Mouse (Mus musculus) hindbrain, postnatal 0 days (tissue): ENCODE data around the gene Ptprcap. TPM values are rescaled to one million over a fixed set of nuclear protein-coding genes. Genes with fewer than 3 reads are reported as not detected.
A peak's percentile ranks its signal among the peaks of the same experiment; 100 is the strongest.

Experiments used
- ATAC-seq: fragments of 200-750 bp; cut with Nextera tagmentation; 2 replicates; pipeline ENCODE4 v1.8.0; 2017; ENCODE audit warnings: mild to moderate bottlenecking, moderate TSS enrichment, moderate library complexity
- DNase-seq: peaks from one replicate; pipeline ENCODE4 v3.0.0-alpha.2; 2015; ENCODE audit warnings: low spot score
- H3K27ac ChIP-seq: fragments of 300-500 bp; sonication (generic); 2 replicates; pipeline ENCODE4 v1.5.1; 2014; ENCODE audit warnings: mild to moderate bottlenecking
- H3K27me3 ChIP-seq: fragments of 300-500 bp; sonication (generic); 2 replicates; pipeline ENCODE4 v1.6.1; 2014; ENCODE audit warnings: low read length, mixed read lengths; ENCODE audit not compliant: insufficient read depth
- H3K36me3 ChIP-seq: fragments of 300-500 bp; sonication (generic); 2 replicates; pipeline ENCODE4 v1.6.1; 2014; ENCODE audit warnings: low read length, mixed read lengths; ENCODE audit not compliant: insufficient read depth
- H3K4me1 ChIP-seq: fragments of 300-500 bp; sonication (generic); 2 replicates; pipeline ENCODE4 v1.6.1; 2014; ENCODE audit warnings: antibody characterized with exemption, low read length, mixed read lengths; ENCODE audit not compliant: insufficient read depth
- H3K4me2 ChIP-seq: fragments of 300-500 bp; sonication (generic); 2 replicates; pipeline ENCODE4 v1.6.1; 2014; ENCODE audit warnings: low read depth, mild to moderate bottlenecking, low read length, moderate library complexity, mixed read lengths
- H3K4me3 ChIP-seq: fragments of 300-500 bp; sonication (generic); 2 replicates; pipeline ENCODE4 v1.5.1; 2014; ENCODE audit warnings: low read length
- H3K9ac ChIP-seq: fragments of 300-500 bp; sonication (generic); replicated peaks from 2 replicates; pipeline ENCODE4 v1.6.1; 2014; ENCODE audit warnings: mild to moderate bottlenecking, low read length, moderate library complexity, mixed read lengths
- H3K9me3 ChIP-seq: fragments of 300-500 bp; sonication (generic); 2 replicates; pipeline ENCODE4 v1.6.1; 2016; ENCODE audit warnings: low read length, mixed read lengths
- CTCF ChIP-seq: IDR thresholded peaks from 2 replicates; pipeline ENCODE4 v1.5.1; 2016; ENCODE audit warnings: antibody characterized with exemption, control low read depth, low read depth
- WGBS: fragments of 180-500 bp; shearing (Covaris S2); extraction: QIAGEN DNeasy Blood & Tissue Kit; methylation state at CpG from one replicate; pipeline ENCODE4 v1.1.7; 2014; 5-methylcytosine and 5-hydroxymethylcytosine counted together
- polyA plus RNA-seq: library from polyadenylated mRNA; unstranded; fragments of >200 nt; fragmentation: Nextera tagmentation; extraction: Ambion mirVana; gene quantifications from 2 replicates; pipeline ENCODE4 v1.2.1, GENCODE M21; 2015
- total RNA-seq: library from RNA; depleted of rRNA; stranded (reverse); fragments of >200 nt; gene quantifications from 2 replicates; pipeline ENCODE4 v1.2.3, GENCODE M21; 2014

Ptprcap gene
- total and polyA plus RNA-seq, 2 experiments from 2014 or later, result 0.44 to 1.0 TPM

- no peak overlapping the region for H3K9ac ChIP-seq
- no peaks in the 10 kb centered on the region for H3K9me3 ChIP-seq
- peak overlapping the region; percentile 45; the same call in 1 of the 2 replicates for H3K27ac ChIP-seq
- peaks cover 10% of the 10 kb centered on the region for H3K4me1 ChIP-seq
- TF ChIP-seq CTCF, result no peak
- H3K4me2 ChIP-seq, result no peak overlapping the region
- ATAC-seq, result 0 out of 2 replicates have a peak, but pooled peaks have one; percentile 4
- 54% methylated on average over 12 of the region's 12 CpGs for WGBS
- H3K4me3 ChIP-seq, result no peak overlapping the region
- peak; percentile 80 for DNase-seq
- no peaks in the 10 kb centered on the region for H3K27me3 ChIP-seq
- peaks cover 29% of the 10 kb centered on the region; the same call in 1 of the 2 replicates for H3K36me3 ChIP-seq
These were observed 41.6 kb downstream of the Ptprcap start for GRCm38 (mm10) chr19:4194776-4195650.

DNA sequence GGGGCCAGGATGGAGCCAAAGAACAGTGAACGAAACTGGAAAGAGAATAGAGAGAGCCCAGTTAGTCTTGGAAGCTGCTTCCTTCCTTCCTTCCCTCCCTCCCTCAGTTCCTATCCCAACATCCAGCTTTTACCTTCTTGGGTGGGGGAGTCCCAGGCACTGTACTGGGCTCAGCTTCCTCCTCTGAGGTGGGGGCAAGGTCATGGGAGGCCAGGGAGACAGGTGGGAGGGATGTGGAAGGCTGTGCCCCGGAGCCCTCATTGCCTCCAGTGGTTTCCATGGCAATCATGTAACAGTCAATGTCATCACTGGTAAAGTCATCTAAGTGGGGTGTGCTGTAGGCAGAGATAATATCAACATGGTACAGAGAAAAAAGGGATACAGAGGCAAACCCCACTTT, 42.6 kb downstream of the Ptprcap start:
- TF ChIP-seq CTCF, result no peak
- Histone ChIP-seq H3K27ac (peak overlapping the region; percentile 45; the same call in 1 of the 2 replicates), H3K4me2 (no peak overlapping the region), H3K27me3 (no peaks in the 10 kb centered on the region), H3K4me1 (peaks cover 18% of the 10 kb centered on the region), H3K9me3 (no peaks in the 10 kb centered on the region), H3K36me3 (peaks cover 29% of the 10 kb centered on the region; the same call in 1 of the 2 replicates), H3K4me3 (no peak overlapping the region), H3K9ac (no peak overlapping the region)
- WGBS, result 64% methylated on average over 2 of the region's 2 CpGs
- ATAC-seq (no peak), DNase-seq (no peak)

DNA sequence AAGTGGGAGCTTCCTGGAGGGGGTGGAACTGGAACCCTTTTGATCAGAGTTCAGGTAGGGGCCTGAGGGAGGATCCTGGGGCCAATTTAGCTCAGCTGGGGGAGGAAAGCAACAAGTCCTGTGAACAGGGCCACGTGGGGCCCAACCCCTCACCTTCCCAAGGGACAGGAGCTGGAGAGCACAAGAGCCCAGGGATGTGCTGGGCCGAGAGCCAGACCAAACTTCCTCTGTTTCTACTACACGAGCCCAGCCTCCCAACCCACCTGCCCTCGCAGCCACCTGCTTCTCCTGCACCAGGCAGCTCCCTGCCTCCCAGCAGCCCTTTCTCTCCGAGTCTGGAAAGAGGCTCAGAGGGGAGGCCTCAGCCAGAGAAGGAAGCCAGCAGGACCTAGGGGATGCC, 43.1 kb downstream of the Ptprcap start:
- WGBS, result 43% methylated on average over 5 of the region's 5 CpGs
- H3K4me2 ChIP-seq, result no peak overlapping the region
- peaks cover 18% of the 10 kb centered on the region for H3K4me1 ChIP-seq
- H3K9me3 ChIP-seq, result no peaks in the 10 kb centered on the region
- no peak overlapping the region for H3K9ac ChIP-seq
- no peak overlapping the region for H3K27ac ChIP-seq
- H3K27me3 ChIP-seq, result no peaks in the 10 kb centered on the region
- no peak overlapping the region for H3K4me3 ChIP-seq
- DNase-seq (no peak), ATAC-seq (no peak)
- peaks cover 29% of the 10 kb centered on the region; the same call in 1 of the 2 replicates for H3K36me3 ChIP-seq
- TF ChIP-seq CTCF, result no peak

DNA sequence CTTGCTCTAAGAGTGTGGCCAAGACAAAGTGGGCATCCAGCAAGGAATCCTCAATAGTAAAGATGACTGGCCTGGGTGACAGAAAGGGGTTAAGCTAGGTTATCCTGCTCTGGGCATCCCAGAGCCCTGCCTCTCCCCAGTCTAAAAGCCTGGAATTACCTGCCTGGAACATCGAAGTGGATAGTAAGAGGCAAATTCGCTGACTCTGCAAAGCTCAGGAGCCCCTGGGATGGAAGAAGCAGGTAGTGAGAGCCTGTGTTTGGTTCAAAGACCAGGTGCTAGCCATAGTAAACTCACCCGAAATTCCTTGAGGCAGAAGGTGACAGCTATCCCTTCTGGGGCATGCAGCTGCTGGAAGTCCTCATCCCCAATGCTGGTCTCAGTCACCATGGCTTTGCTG, 43.8 kb downstream of the Ptprcap start:
- Histone ChIP-seq H3K4me3 (no peak overlapping the region), H3K9me3 (no peaks in the 10 kb centered on the region), H3K27ac (no peak overlapping the region), H3K9ac (no peak overlapping the region), H3K27me3 (no peaks in the 10 kb centered on the region), H3K36me3 (peaks cover 29% of the 10 kb centered on the region; the same call in 1 of the 2 replicates), H3K4me2 (no peak overlapping the region), H3K4me1 (peaks cover 21% of the 10 kb centered on the region)
- no peak for TF ChIP-seq CTCF
- WGBS, result 77% methylated on average over 3 of the region's 3 CpGs
- ATAC-seq (no peak), DNase-seq (no peak)

DNA sequence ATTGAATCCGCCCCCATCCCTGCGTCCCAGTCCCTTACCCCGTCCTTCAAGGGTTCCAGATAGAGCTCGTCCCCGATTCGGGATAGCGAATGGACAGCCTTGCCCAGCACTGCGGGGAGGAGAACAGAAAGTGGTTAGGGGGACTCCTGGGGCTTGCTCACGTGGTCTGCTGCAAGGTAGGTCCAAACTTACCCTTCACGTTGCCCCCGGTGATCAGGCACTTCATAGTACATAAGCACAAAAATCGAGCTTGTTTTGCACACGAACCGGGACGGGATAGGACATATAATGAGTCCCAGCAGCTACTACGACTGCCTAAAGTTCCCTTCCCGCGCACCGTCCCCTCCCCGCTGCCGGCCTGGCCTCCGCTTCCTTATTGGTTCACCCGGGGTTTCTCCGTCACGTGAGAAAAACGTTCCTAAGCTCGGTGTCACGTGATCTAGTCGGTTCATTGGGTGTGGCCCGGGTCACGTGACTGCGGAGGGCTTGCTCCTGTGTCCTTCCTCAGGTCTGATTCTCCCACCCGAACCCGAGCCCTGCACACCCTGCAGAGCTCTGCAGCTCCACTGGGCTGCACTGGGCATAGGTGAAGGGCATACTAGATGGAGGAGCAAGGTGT, 48.0 kb downstream of the Ptprcap start, which contains the start of gene Rad9a:
Gene Rad9a, minus strand, starts transcription at position 372 of the 619 bp plus-strand sequence.
- peak within 1 kb of the TSS; percentile 69 for H3K9ac ChIP-seq
- peaks cover 14% of the 10 kb centered on the region for H3K4me1 ChIP-seq
- peak; percentile 89 for ATAC-seq
- 0 out of 2 replicates have a peak, but pooled peaks have one; percentile 1 for TF ChIP-seq CTCF
- peak within 1 kb of the TSS; percentile 53 for H3K4me3 ChIP-seq
- under 1% methylated on average over 34 of the region's 34 CpGs for WGBS
- 0 out of 2 replicates have a peak, but pooled peaks cover 3% of the 10 kb centered on the region for H3K36me3 ChIP-seq
- H3K27me3 ChIP-seq, result no peaks in the 10 kb centered on the region
- DNase-seq, result peak; percentile 97
- peak within 1 kb of the TSS; percentile 42; the same call in 1 of the 2 replicates for H3K27ac ChIP-seq
- H3K9me3 ChIP-seq, result no peaks in the 10 kb centered on the region
- H3K4me2 ChIP-seq, result peak within 1 kb of the TSS; percentile 91

DNA sequence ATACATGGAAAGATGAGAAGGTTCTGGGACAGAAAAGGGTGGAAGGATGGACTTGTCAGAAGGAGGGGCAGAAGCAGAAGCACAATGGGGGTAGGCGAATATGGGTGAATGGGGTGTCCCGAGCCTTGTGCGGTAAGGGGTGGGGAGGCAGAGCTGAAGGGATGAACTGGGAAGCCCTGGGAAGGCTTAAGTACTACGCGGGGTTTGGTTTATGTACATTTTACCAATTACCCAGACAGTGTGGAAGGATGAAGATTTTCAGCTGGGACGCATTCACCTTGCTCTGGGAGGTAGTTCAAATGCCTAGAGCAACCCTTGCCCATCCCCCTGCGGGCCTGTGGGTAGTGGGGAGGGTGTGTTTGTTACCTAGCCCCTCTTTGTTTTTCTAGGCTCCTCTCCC, 48.7 kb downstream of the Ptprcap start:
- WGBS, result 27% methylated on average over 7 of the region's 7 CpGs
- no peak for TF ChIP-seq CTCF
- 0 out of 2 replicates have a peak, but pooled peaks cover 3% of the 10 kb centered on the region for H3K36me3 ChIP-seq
- H3K9me3 ChIP-seq, result no peaks in the 10 kb centered on the region
- DNase-seq, result no peak
- H3K4me3 ChIP-seq, result peak overlapping the region; percentile 53
- ATAC-seq, result peak; percentile 4; the same call in 1 of the 2 replicates
- H3K4me2 ChIP-seq, result peak overlapping the region; percentile 91
- H3K27me3 ChIP-seq, result no peaks in the 10 kb centered on the region
- H3K27ac ChIP-seq, result no peak overlapping the region
- H3K4me1 ChIP-seq, result peaks cover 14% of the 10 kb centered on the region
- H3K9ac ChIP-seq, result peak overlapping the region; percentile 69
